Mouse (Mus musculus) heart, postnatal 0 days (tissue): ENCODE results near the gene Tmem17.

Experiments
- CTCF ChIP-seq: IDR thresholded peaks from 2 replicates; pipeline ENCODE4 v1.5.1; 2016; ENCODE audit warnings: antibody characterized with exemption, control low read depth, low read depth
- EP300 ChIP-seq: IDR thresholded peaks from 2 replicates; pipeline ENCODE4 v1.6.1; 2016; ENCODE audit warnings: antibody characterized with exemption, low read depth

DNA sequence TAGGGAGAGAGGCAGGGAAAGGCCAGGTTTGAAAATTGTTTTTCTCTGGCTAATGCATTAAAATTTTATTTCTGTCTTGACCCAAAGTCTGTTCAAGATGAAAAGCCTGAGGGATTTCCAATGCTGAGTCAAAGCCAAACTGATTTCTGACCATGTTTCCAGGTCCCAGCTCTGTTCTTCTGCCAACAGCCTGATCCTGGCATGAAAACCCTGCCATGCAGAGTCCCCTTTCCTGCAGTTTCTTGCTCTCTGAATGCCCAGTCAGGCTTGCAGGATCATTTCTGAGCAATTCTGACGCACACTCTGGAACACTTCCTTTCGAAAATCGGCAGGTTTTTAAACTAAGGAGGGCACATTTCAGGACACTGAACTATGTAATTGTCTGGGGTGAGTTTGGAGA, 52.8 kb downstream of the Tmem17 start:
- no peak for TF ChIP-seq CTCF
- TF ChIP-seq EP300, result no peak
